Mouse (Mus musculus) hindbrain, postnatal 0 days (tissue): ENCODE measurements around the gene Bace2. TPM values are rescaled to one million over a fixed set of nuclear protein-coding genes. Genes with fewer than 3 reads are reported as not detected.
A peak's percentile ranks its signal among the peaks of the same experiment; 100 is the strongest.

Experiments
- ATAC-seq: fragments of 200-750 bp; cut with Nextera tagmentation; 2 replicates; pipeline ENCODE4 v1.8.0; 2017; ENCODE audit warnings: mild to moderate bottlenecking, moderate TSS enrichment, moderate library complexity
- DNase-seq: peaks from one replicate; pipeline ENCODE4 v3.0.0-alpha.2; 2015; ENCODE audit warnings: low spot score
- H3K27ac ChIP-seq: fragments of 300-500 bp; sonication (generic); 2 replicates; pipeline ENCODE4 v1.5.1; 2014; ENCODE audit warnings: mild to moderate bottlenecking
- H3K27me3 ChIP-seq: fragments of 300-500 bp; sonication (generic); 2 replicates; pipeline ENCODE4 v1.6.1; 2014; ENCODE audit warnings: low read length, mixed read lengths; ENCODE audit not compliant: insufficient read depth
- H3K36me3 ChIP-seq: fragments of 300-500 bp; sonication (generic); 2 replicates; pipeline ENCODE4 v1.6.1; 2014; ENCODE audit warnings: low read length, mixed read lengths; ENCODE audit not compliant: insufficient read depth
- H3K4me1 ChIP-seq: fragments of 300-500 bp; sonication (generic); 2 replicates; pipeline ENCODE4 v1.6.1; 2014; ENCODE audit warnings: antibody characterized with exemption, low read length, mixed read lengths; ENCODE audit not compliant: insufficient read depth
- H3K4me2 ChIP-seq: fragments of 300-500 bp; sonication (generic); 2 replicates; pipeline ENCODE4 v1.6.1; 2014; ENCODE audit warnings: low read depth, mild to moderate bottlenecking, low read length, moderate library complexity, mixed read lengths
- H3K4me3 ChIP-seq: fragments of 300-500 bp; sonication (generic); 2 replicates; pipeline ENCODE4 v1.5.1; 2014; ENCODE audit warnings: low read length
- H3K9ac ChIP-seq: fragments of 300-500 bp; sonication (generic); replicated peaks from 2 replicates; pipeline ENCODE4 v1.6.1; 2014; ENCODE audit warnings: mild to moderate bottlenecking, low read length, moderate library complexity, mixed read lengths
- H3K9me3 ChIP-seq: fragments of 300-500 bp; sonication (generic); 2 replicates; pipeline ENCODE4 v1.6.1; 2016; ENCODE audit warnings: low read length, mixed read lengths
- CTCF ChIP-seq: IDR thresholded peaks from 2 replicates; pipeline ENCODE4 v1.5.1; 2016; ENCODE audit warnings: antibody characterized with exemption, control low read depth, low read depth
- WGBS: fragments of 180-500 bp; shearing (Covaris S2); extraction: QIAGEN DNeasy Blood & Tissue Kit; methylation state at CpG from one replicate; pipeline ENCODE4 v1.1.7; 2014; 5-methylcytosine and 5-hydroxymethylcytosine counted together
- polyA plus RNA-seq: library from polyadenylated mRNA; unstranded; fragments of >200 nt; fragmentation: Nextera tagmentation; extraction: Ambion mirVana; gene quantifications from 2 replicates; pipeline ENCODE4 v1.2.1, GENCODE M21; 2015
- total RNA-seq: library from RNA; depleted of rRNA; stranded (reverse); fragments of >200 nt; gene quantifications from 2 replicates; pipeline ENCODE4 v1.2.3, GENCODE M21; 2014

The Bace2 gene
- total and polyA plus RNA-seq, 2 experiments from 2014 or later = 1.5 to 6.1 TPM

DNA sequence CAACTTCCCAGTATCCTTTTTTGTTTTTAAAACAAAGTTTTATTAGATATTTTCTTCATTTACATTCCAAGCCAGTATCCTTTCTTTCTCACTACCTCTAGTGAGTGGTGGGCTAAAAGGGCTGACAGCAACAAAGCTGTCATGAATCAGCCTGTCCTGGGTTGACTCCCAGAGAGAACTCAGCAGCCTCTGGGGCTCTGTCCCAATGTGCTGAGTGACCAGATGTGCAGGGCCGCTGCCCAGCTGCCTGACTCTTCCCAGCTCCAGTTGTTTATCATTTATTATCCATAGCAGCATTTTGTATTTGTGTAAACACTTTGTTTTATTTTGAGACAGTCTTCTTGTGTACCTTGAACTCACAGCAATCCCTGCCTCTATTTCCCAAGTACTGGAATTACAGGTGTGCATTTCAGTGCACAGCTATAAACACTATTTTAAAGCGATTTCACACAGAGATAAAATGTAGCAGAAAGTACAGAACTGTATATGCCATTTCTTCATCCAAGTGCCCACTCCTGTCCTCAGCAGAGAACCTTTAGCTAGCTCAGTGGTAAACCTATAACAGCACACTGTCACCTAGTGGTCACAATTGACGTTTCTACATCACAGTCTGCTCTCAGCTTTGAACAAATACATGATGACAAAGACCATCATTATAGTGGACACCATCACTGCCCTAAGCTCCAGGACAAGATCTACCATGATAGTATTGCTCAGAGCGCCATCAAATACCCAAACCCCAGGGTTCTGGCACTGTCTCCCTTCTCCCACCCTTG is 109.8 kb downstream of the Bace2 start:
- ATAC-seq (no peak), DNase-seq (peak; percentile 50)
- no peak overlapping the region for H3K9ac ChIP-seq
- H3K4me3 ChIP-seq = no peak overlapping the region
- H3K4me2 ChIP-seq = no peak overlapping the region
- H3K4me1 ChIP-seq = no peaks in the 10 kb centered on the region
- H3K36me3 ChIP-seq = no peaks in the 10 kb centered on the region
- 63% methylated on average over 4 of the region's 4 CpGs for WGBS
- H3K9me3 ChIP-seq = no peaks in the 10 kb centered on the region
- peak; percentile 78 for TF ChIP-seq CTCF
- H3K27me3 ChIP-seq = no peaks in the 10 kb centered on the region
- no peak overlapping the region for H3K27ac ChIP-seq

DNA sequence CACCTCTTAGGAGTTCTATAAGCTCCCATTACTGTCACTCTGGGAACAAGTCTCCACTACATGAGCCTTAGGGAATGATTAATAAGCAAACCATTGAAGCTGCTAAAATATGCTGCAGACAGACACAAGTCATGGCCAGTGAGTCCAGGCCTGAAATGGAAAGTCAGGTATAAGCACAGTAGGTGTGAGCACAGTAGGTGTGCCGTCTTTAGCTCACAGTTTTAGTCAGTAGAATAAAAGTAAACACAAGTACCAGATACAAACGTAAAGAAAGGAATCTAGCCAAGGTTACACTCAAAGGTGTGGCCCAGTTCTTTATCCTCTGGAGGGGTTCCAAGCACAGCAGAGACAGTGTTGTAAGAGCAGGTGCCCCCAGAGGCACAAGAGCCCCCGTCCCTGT is 110.9 kb downstream of the Bace2 start:
- no peak overlapping the region for H3K4me3 ChIP-seq
- DNase-seq (no peak), ATAC-seq (no peak)
- no peak overlapping the region for H3K9ac ChIP-seq
- H3K36me3 ChIP-seq = no peaks in the 10 kb centered on the region
- no peak overlapping the region for H3K4me2 ChIP-seq
- H3K4me1 ChIP-seq = no peaks in the 10 kb centered on the region
- H3K9me3 ChIP-seq = no peaks in the 10 kb centered on the region
- WGBS = 77% methylated on average over 3 of the region's 3 CpGs
- no peak for TF ChIP-seq CTCF
- no peaks in the 10 kb centered on the region for H3K27me3 ChIP-seq
- no peak overlapping the region for H3K27ac ChIP-seq

- H3K4me3 ChIP-seq = no peak overlapping the region
- DNase-seq = no peak
Observed at GRCm38 (mm10) chr16:97467993-97468791, 111.7 kb downstream of the Bace2 start.

GRCm38 (mm10) chr16:97474671-97475070 is 118.1 kb downstream of the Bace2 start:
- Histone ChIP-seq H3K27ac (no peak overlapping the region), H3K4me3 (no peak overlapping the region), H3K9ac (no peak overlapping the region), H3K27me3 (no peaks in the 10 kb centered on the region), H3K4me1 (no peaks in the 10 kb centered on the region), H3K9me3 (no peaks in the 10 kb centered on the region), H3K36me3 (no peaks in the 10 kb centered on the region), H3K4me2 (no peak overlapping the region)
- DNase-seq = no peak
- 81% methylated on average over 2 of the region's 2 CpGs for WGBS
- TF ChIP-seq CTCF = no peak
- no peak for ATAC-seq

More at GRCm38 (mm10) chr16:97467993-97468791, 111.7 kb downstream of the Bace2 start:
- no peak overlapping the region for H3K4me2 ChIP-seq
- H3K27me3 ChIP-seq = no peaks in the 10 kb centered on the region
- H3K4me1 ChIP-seq = no peaks in the 10 kb centered on the region
- no peak overlapping the region for H3K27ac ChIP-seq
- WGBS = 74% methylated on average over 4 of the region's 4 CpGs
- no peak overlapping the region for H3K9ac ChIP-seq
- no peak for ATAC-seq
- H3K36me3 ChIP-seq = no peaks in the 10 kb centered on the region
- TF ChIP-seq CTCF = no peak
- H3K9me3 ChIP-seq = no peaks in the 10 kb centered on the region

- 88% methylated on average over 3 of the region's 3 CpGs for WGBS
- DNase-seq (no peak), ATAC-seq (no peak)
- H3K9ac ChIP-seq = no peak overlapping the region
- H3K27me3 ChIP-seq = no peaks in the 10 kb centered on the region
- H3K9me3 ChIP-seq = no peaks in the 10 kb centered on the region
- no peaks in the 10 kb centered on the region for H3K36me3 ChIP-seq
- no peak overlapping the region for H3K4me2 ChIP-seq
- no peak for TF ChIP-seq CTCF
- no peaks in the 10 kb centered on the region for H3K4me1 ChIP-seq
- no peak overlapping the region for H3K27ac ChIP-seq
- no peak overlapping the region for H3K4me3 ChIP-seq
Observed at GRCm38 (mm10) chr16:97475581-97475980, 119.0 kb downstream of the Bace2 start.

- no peak for TF ChIP-seq CTCF
- Histone ChIP-seq H3K9ac (no peak overlapping the region), H3K9me3 (no peaks in the 10 kb centered on the region), H3K27ac (no peak overlapping the region), H3K27me3 (no peaks in the 10 kb centered on the region), H3K4me1 (no peaks in the 10 kb centered on the region), H3K4me2 (no peak overlapping the region), H3K36me3 (no peaks in the 10 kb centered on the region), H3K4me3 (no peak overlapping the region)
- no peak for DNase-seq
- ATAC-seq = no peak
- 86% methylated on average over 1 of the region's 1 CpGs for WGBS
Observed at GRCm38 (mm10) chr16:97476524-97476923, 120.0 kb downstream of the Bace2 start.
